Mouse (Mus musculus): ENCODE results near the gene Med6. TPM values are rescaled to one million over a fixed set of nuclear protein-coding genes. Genes with fewer than 3 reads are reported as not detected.

The Med6 gene
- polyA plus RNA-seq (2021), result 38.8 TPM

- POLR2A ChIA-PET, result no interaction called here
Measured at GRCm38 (mm10) chr12:81594902-81595671, at the start of gene Med6. TSS of gene Med6 (minus strand) at chr12:81595008.

GRCm38 (mm10) chr12:81642361-81643082 lies 47.7 kb upstream of the Med6 start:
- POLR2A ChIA-PET, result interaction anchor here (1.1 kb wide), 1 partner anchor 12 kb away, joined by 3 read pairs; the partner anchor contains the start of gene Ttc9
- ATAC-seq (no peak), DNase-seq (ENCODE audit: low read depth, low spot score) (no peak)
- no peaks in the 10 kb centered on the region for H3K27me3 ChIP-seq
- no peak for TF ChIP-seq CTCF (IDR thresholded peaks at IDR 0.05)
- CTCF ChIA-PET, result interaction anchor here (1.5 kb wide), 1 partner anchor 11 kb away, joined by 4 read pairs; no protein-coding TSS in a partner anchor
- in situ Hi-C loops (cut with MboI; ENCODE audit: low pct_unique_long_range_greater_than_20kb), result no loop called here

More at GRCm38 (mm10) chr12:81594902-81595671, at the start of gene Med6:
- CTCF ChIA-PET, result interaction anchor here (1.2 kb wide), 1 partner anchor 119 kb away, joined by 3 read pairs; no protein-coding TSS in a partner anchor
- H3K27me3 ChIP-seq, result no peaks in the 10 kb centered on the region
- DNase-seq (ENCODE audit: low read depth, low spot score), result peak; percentile 75
- no peak for TF ChIP-seq CTCF (IDR thresholded peaks at IDR 0.05)
- in situ Hi-C loops (cut with MboI; ENCODE audit: low pct_unique_long_range_greater_than_20kb), result no loop called here
- ATAC-seq, result peak; percentile 94

- no peak for ATAC-seq
- in situ Hi-C loops (cut with MboI; ENCODE audit: low pct_unique_long_range_greater_than_20kb), result no loop called here
Measured at GRCm38 (mm10) chr12:81640656-81641055, 45.8 kb upstream of the Med6 start.

GRCm38 (mm10) chr12:81633246-81633645 lies 38.4 kb upstream of the Med6 start:
- POLR2A ChIA-PET, result no interaction called here
- no peaks in the 10 kb centered on the region for H3K27me3 ChIP-seq
- no peak for DNase-seq (ENCODE audit: low read depth, low spot score)
- in situ Hi-C loops (cut with MboI; ENCODE audit: low pct_unique_long_range_greater_than_20kb), result no loop called here
- CTCF ChIA-PET, result no interaction called here
- TF ChIP-seq CTCF (IDR thresholded peaks at IDR 0.05), result no peak
- no peak for ATAC-seq

More at GRCm38 (mm10) chr12:81640656-81641055, 45.8 kb upstream of the Med6 start:
- TF ChIP-seq CTCF (IDR thresholded peaks at IDR 0.05), result no peak
- no peaks in the 10 kb centered on the region for H3K27me3 ChIP-seq
- ChIA-PET POLR2A (no interaction called here), CTCF (no interaction called here)
- no peak for DNase-seq (ENCODE audit: low read depth, low spot score)

- ChIA-PET POLR2A (interaction anchor here (0.6 kb wide), 2 partner anchors 10 to 659 kb away, joined by 3 read pairs; no protein-coding TSS in a partner anchor), CTCF (no interaction called here)
- no peaks in the 10 kb centered on the region for H3K27me3 ChIP-seq
- TF ChIP-seq CTCF (IDR thresholded peaks at IDR 0.05), result no peak
- in situ Hi-C loops (cut with MboI; ENCODE audit: low pct_unique_long_range_greater_than_20kb), result no loop called here
- ATAC-seq (peak; percentile 32), DNase-seq (ENCODE audit: low read depth, low spot score) (no peak)
Measured at GRCm38 (mm10) chr12:81631661-81632401, 37.0 kb upstream of the Med6 start.

- no peak for TF ChIP-seq CTCF (IDR thresholded peaks at IDR 0.05)
- in situ Hi-C loops (cut with MboI; ENCODE audit: low pct_unique_long_range_greater_than_20kb), result no loop called here
- no peak for DNase-seq (ENCODE audit: low read depth, low spot score)
- POLR2A ChIA-PET, result interaction anchor here (0.6 to 0.9 kb wide), 3 partner anchors 11 to 658 kb away, joined by 3 read pairs; no protein-coding TSS in a partner anchor
- ATAC-seq, result peak; percentile 79
- no peaks in the 10 kb centered on the region for H3K27me3 ChIP-seq
- CTCF ChIA-PET, result interaction anchor here (1.2 to 1.7 kb wide), 2 partner anchors 12 to 71 kb away, joined by 3 to 4 read pairs; no protein-coding TSS in a partner anchor
Measured at GRCm38 (mm10) chr12:81630915-81631660, 36.3 kb upstream of the Med6 start, which contains the start of gene Ttc9. TSS of gene Ttc9 (plus strand) at chr12:81631249.

GRCm38 (mm10) chr12:81630520-81630914 lies 35.7 kb upstream of the Med6 start:
- DNase-seq (ENCODE audit: low read depth, low spot score) (no peak), ATAC-seq (no peak)
- no peaks in the 10 kb centered on the region for H3K27me3 ChIP-seq
- in situ Hi-C loops (cut with MboI; ENCODE audit: low pct_unique_long_range_greater_than_20kb), result no loop called here
- ChIA-PET POLR2A (interaction anchor here (0.7 to 0.9 kb wide), 2 partner anchors 12 to 26 kb away, joined by 3 read pairs; no protein-coding TSS in a partner anchor), CTCF (interaction anchor here (1.2 to 1.7 kb wide), 2 partner anchors 11 to 72 kb away, joined by 3 to 4 read pairs; no protein-coding TSS in a partner anchor)
- TF ChIP-seq CTCF (IDR thresholded peaks at IDR 0.05), result no peak

GRCm38 (mm10) chr12:81628091-81628490 lies 33.3 kb upstream of the Med6 start:
- no peak for ATAC-seq
- H3K27me3 ChIP-seq, result no peaks in the 10 kb centered on the region
- in situ Hi-C loops (cut with MboI; ENCODE audit: low pct_unique_long_range_greater_than_20kb), result no loop called here
- CTCF ChIA-PET, result interaction anchor here (1.0 to 1.4 kb wide), 2 partner anchors 70 to 93 kb away, joined by 3 read pairs; no protein-coding TSS in a partner anchor
- no peak for DNase-seq (ENCODE audit: low read depth, low spot score)
- POLR2A ChIA-PET, result no interaction called here
- no peak for TF ChIP-seq CTCF (IDR thresholded peaks at IDR 0.05)

GRCm38 (mm10) chr12:81627426-81627825 lies 32.6 kb upstream of the Med6 start:
- in situ Hi-C loops (cut with MboI; ENCODE audit: low pct_unique_long_range_greater_than_20kb), result no loop called here
- ChIA-PET CTCF (interaction anchor here (1.0 to 1.4 kb wide), 2 partner anchors 71 to 93 kb away, joined by 3 read pairs; no protein-coding TSS in a partner anchor), POLR2A (no interaction called here)
- no peak for TF ChIP-seq CTCF (IDR thresholded peaks at IDR 0.05)
- no peak for DNase-seq (ENCODE audit: low read depth, low spot score)
- no peak for ATAC-seq
- H3K27me3 ChIP-seq, result no peaks in the 10 kb centered on the region
